Mouse (Mus musculus) cerebellum, adult 11-12 months (tissue): ENCODE measurements at regions not wholly inside any gene's neighbourhood (a gene's known extent, or its start where the extent isn't known, plus 50 kb on each side); places are given as distances from the start of the nearest gene placed in this dataset.

ENCODE experiments used
- DNase-seq: peaks from one replicate; pipeline ENCODE4 v3.0.0; 2022

GRCm38 (mm10) chr13:71874986-71875385, 88.5 kb downstream of the Irx1 start:
- DNase-seq: no peak

- DNase-seq: no peak
These were observed 94.8 kb downstream of the Irx1 start for GRCm38 (mm10) chr13:71868763-71869162.

GRCm38 (mm10) chr13:71853426-71854025, 110.0 kb downstream of the Irx1 start:
- no peak for DNase-seq

- DNase-seq: peak; percentile 37
These were observed 159.2 kb downstream of the Irx1 start for GRCm38 (mm10) chr13:71804032-71804958.

GRCm38 (mm10) chr13:71798288-71798687, 165.2 kb downstream of the Irx1 start:
- no peak for DNase-seq

GRCm38 (mm10) chr13:71784740-71785139, 178.8 kb downstream of the Irx1 start:
- DNase-seq: no peak

- no peak for DNase-seq
These were observed 216.2 kb downstream of the Irx1 start for GRCm38 (mm10) chr13:71747003-71747965.

- DNase-seq: no peak
These were observed 217.0 kb downstream of the Irx1 start for GRCm38 (mm10) chr13:71746534-71746933.

GRCm38 (mm10) chr13:71736821-71737345, 226.6 kb downstream of the Irx1 start:
- no peak for DNase-seq

- no peak for DNase-seq
These were observed 229.3 kb downstream of the Irx1 start for GRCm38 (mm10) chr13:71734261-71734660.

GRCm38 (mm10) chr13:71733360-71733759, 230.2 kb downstream of the Irx1 start:
- DNase-seq: no peak

GRCm38 (mm10) chr13:71732903-71733302, 230.6 kb downstream of the Irx1 start:
- no peak for DNase-seq

- no peak for DNase-seq
These were observed 273.3 kb downstream of the Irx1 start for GRCm38 (mm10) chr13:71690069-71690817.

- no peak for DNase-seq
These were observed 274.3 kb downstream of the Irx1 start for GRCm38 (mm10) chr13:71689187-71689586.

- no peak for DNase-seq
These were observed 287.4 kb downstream of the Irx1 start for GRCm38 (mm10) chr13:71676081-71676624.

GRCm38 (mm10) chr13:71669956-71670739, 293.4 kb downstream of the Irx1 start:
- no peak for DNase-seq

GRCm38 (mm10) chr13:71668256-71668655, 295.3 kb downstream of the Irx1 start:
- no peak for DNase-seq

- no peak for DNase-seq
These were observed 298.2 kb downstream of the Irx1 start for GRCm38 (mm10) chr13:71665221-71665916.

GRCm38 (mm10) chr13:71657898-71658297, 305.6 kb downstream of the Irx1 start:
- DNase-seq: no peak

- DNase-seq: no peak
These were observed 309.5 kb downstream of the Irx1 start for GRCm38 (mm10) chr13:71653939-71654467.
